Mouse (Mus musculus) CH12.LX (cell line): ENCODE data around the gene Shc2. TPM values are rescaled to one million over a fixed set of nuclear protein-coding genes. Genes with fewer than 3 reads are reported as not detected.

Experiments
- DNase-seq: peaks from one replicate; pipeline ENCODE4 v3.0.0-alpha.2; 2013; ENCODE audit errors: extremely low read depth
- H3K27ac ChIP-seq: 2 replicates; pipeline ENCODE4 v1.5.1; 2012; ENCODE audit warnings: low read depth, mild to moderate bottlenecking, control low read depth, moderate library complexity; ENCODE audit not compliant: insufficient read depth
- H3K27me3 ChIP-seq: replicated peaks from 2 replicates; pipeline ENCODE3; 2012; ENCODE audit warnings: inconsistent platforms
- H3K36me3 ChIP-seq, 2 experiments: replicated peaks in 1 of 2; 2 replicates each; pipeline versions ENCODE3 to v1.6.1; 2012; ENCODE audit warnings: inconsistent platforms in 1 of 2, low read length in 1 of 2, mild to moderate bottlenecking in 1 of 2, mixed read lengths in 1 of 2, moderate library complexity in 1 of 2; ENCODE audit not compliant: control insufficient read depth in 1 of 2, insufficient read depth in 1 of 2
- H3K4me1 ChIP-seq, 2 experiments: 2 replicates each; pipeline ENCODE4 v1.6.1; 2012; ENCODE audit warnings: inconsistent platforms in 1 of 2, moderate library complexity in 1 of 2; ENCODE audit not compliant: insufficient read depth in 2 of 2, control insufficient read depth in 1 of 2
- H3K4me2 ChIP-seq: 2 replicates; pipeline ENCODE4 v1.6.1; 2012; ENCODE audit warnings: low read depth, mild to moderate bottlenecking, control low read depth; ENCODE audit not compliant: poor library complexity, insufficient read depth, severe bottlenecking
- H3K4me3 ChIP-seq, 3 experiments: fragments of 150-350 bp in 1 of 3; sonication (generic) in 1 of 3; replicated peaks in 1 of 3; 2 replicates each; pipeline versions ENCODE3 to v1.5.1; 2011 to 2012; ENCODE audit warnings: low read depth in 2 of 3, low read length in 2 of 3, mild to moderate bottlenecking in 2 of 3, moderate library complexity in 2 of 3, control low read depth in 1 of 3, improper control_type of control experiment in 1 of 3, inconsistent platforms in 1 of 3, mixed read lengths in 1 of 3; ENCODE audit not compliant: poor library complexity in 1 of 3
- H3K79me2 ChIP-seq: replicated peaks from 2 replicates; pipeline ENCODE4 v1.6.1; 2012; ENCODE audit warnings: mild to moderate bottlenecking, moderate library complexity; ENCODE audit not compliant: control insufficient read depth, poor library complexity, insufficient read depth, severe bottlenecking; ENCODE audit errors: extremely low read depth
- H3K9ac ChIP-seq: 2 replicates; pipeline ENCODE4 v1.6.1; 2012; ENCODE audit warnings: low read depth, mild to moderate bottlenecking, control low read depth, moderate library complexity; ENCODE audit not compliant: insufficient read depth
- H3K9me3 ChIP-seq: replicated peaks from 2 replicates; pipeline ENCODE3; 2012; ENCODE audit warnings: low read length, inconsistent platforms, mixed read lengths
- CHD1 ChIP-seq: IDR thresholded peaks from 2 replicates; pipeline ENCODE4 v1.6.1; 2012; ENCODE audit warnings: low read depth, low read length, improper control_type of control experiment, inconsistent platforms
- CTCF ChIP-seq, 2 experiments: IDR thresholded peaks in 1 of 2; conservative IDR thresholded peaks in 1 of 2; 2 replicates each; pipeline ENCODE4 v1.5.1; 2011 to 2012; ENCODE audit warnings: low read depth in 2 of 2, low read length in 2 of 2, improper control_type of control experiment in 1 of 2, inconsistent platforms in 1 of 2, mild to moderate bottlenecking in 1 of 2, moderate library complexity in 1 of 2
- E2F4 ChIP-seq: IDR thresholded peaks from 2 replicates; pipeline ENCODE4 v1.6.1; 2011; ENCODE audit warnings: low read depth, low read length, improper control_type of control experiment; ENCODE audit not compliant: insufficient replicate concordance
- EP300 ChIP-seq: IDR thresholded peaks from 2 replicates; pipeline ENCODE4 v1.6.1; 2011; ENCODE audit warnings: low read length, improper control_type of control experiment
- HCFC1 ChIP-seq: IDR thresholded peaks from 2 replicates; pipeline ENCODE4 v1.6.1; 2012; ENCODE audit warnings: low read depth, mild to moderate bottlenecking, inconsistent platforms, low read length, improper control_type of control experiment
- IRF4 ChIP-seq: IDR thresholded peaks from 2 replicates; pipeline ENCODE4 v1.6.1; 2014; ENCODE audit warnings: low read depth, mild to moderate bottlenecking, inconsistent platforms, low read length, improper control_type of control experiment
- MAX ChIP-seq: IDR thresholded peaks from 2 replicates; pipeline ENCODE4 v1.6.1; 2011; ENCODE audit warnings: low read length, improper control_type of control experiment
- MEF2A ChIP-seq: IDR thresholded peaks from 2 replicates; pipeline ENCODE4 v1.6.1; 2014; ENCODE audit warnings: low read depth, mild to moderate bottlenecking, inconsistent platforms, low read length, improper control_type of control experiment, borderline replicate concordance
- MXI1 ChIP-seq: IDR thresholded peaks from 2 replicates; pipeline ENCODE4 v1.6.1; 2011; ENCODE audit warnings: mild to moderate bottlenecking, low read depth, low read length, improper control_type of control experiment
- MYC ChIP-seq: IDR thresholded peaks from 2 replicates; pipeline ENCODE4 v1.6.1; 2011; ENCODE audit warnings: low read depth, mild to moderate bottlenecking, improper control_type of control experiment, low read length
- NELFE ChIP-seq: IDR thresholded peaks from 2 replicates; pipeline ENCODE4 v1.6.1; 2011; ENCODE audit warnings: low read depth, low read length, improper control_type of control experiment
- NRF1 ChIP-seq: IDR thresholded peaks from 2 replicates; pipeline ENCODE4 v1.6.1; 2014; ENCODE audit warnings: low read depth, mild to moderate bottlenecking, inconsistent platforms, low read length, improper control_type of control experiment, moderate library complexity
- POLR2A ChIP-seq: IDR thresholded peaks from 2 replicates; pipeline ENCODE4 v1.6.1; 2011; ENCODE audit warnings: low read depth, mild to moderate bottlenecking, improper control_type of control experiment, low read length
- RCOR1 ChIP-seq: conservative IDR thresholded peaks from 2 replicates; pipeline ENCODE4 v1.6.1; 2012; ENCODE audit warnings: low read depth, mild to moderate bottlenecking, inconsistent platforms, low read length, improper control_type of control experiment
- SIN3A ChIP-seq: IDR thresholded peaks from 2 replicates; pipeline ENCODE4 v1.6.1; 2012; ENCODE audit warnings: low read length, improper control_type of control experiment, inconsistent platforms
- TBP ChIP-seq: conservative IDR thresholded peaks from 2 replicates; pipeline ENCODE4 v1.6.1; 2011; ENCODE audit warnings: low read depth, low read length, improper control_type of control experiment
- TCF12 ChIP-seq: IDR thresholded peaks from 2 replicates; pipeline ENCODE4 v1.6.1; 2014; ENCODE audit warnings: low read depth, mild to moderate bottlenecking, inconsistent platforms, low read length, improper control_type of control experiment
- USF1 ChIP-seq: IDR thresholded peaks from 2 replicates; pipeline ENCODE4 v1.6.1; 2014; ENCODE audit warnings: low read depth, mild to moderate bottlenecking, inconsistent platforms, low read length, improper control_type of control experiment
- USF2 ChIP-seq: conservative IDR thresholded peaks from 2 replicates; pipeline ENCODE4 v1.6.1; 2011; ENCODE audit warnings: low read depth, low read length, improper control_type of control experiment
- ZMIZ1 ChIP-seq: IDR thresholded peaks from 2 replicates; pipeline ENCODE4 v1.6.1; 2012; ENCODE audit warnings: low read depth, mild to moderate bottlenecking, inconsistent platforms, low read length, improper control_type of control experiment
- dilution Hi-C: fragments of 300-500 bp; cut with MboI; formaldehyde crosslinking; loops from 2 replicates; pipeline ENCODE4 v1.14.3; 2020; ENCODE audit warnings: low sequenced_read_pairs; ENCODE audit not compliant: extremely low pct_unique_long_range_greater_than_20kb, extremely low pct_ligation_motif_present
- in situ Hi-C: fragments of 300-500 bp; cut with MboI; formaldehyde crosslinking; loops from 3 replicates; pipeline ENCODE4 v1.14.3; 2019; ENCODE audit warnings: low sequenced_read_pairs, low pct_ligation_motif_present, low pct_unique_long_range_greater_than_20kb, mixed read lengths
- polyA plus RNA-seq: library from polyadenylated mRNA; unstranded; fragments of >175 nt; gene quantifications from 2 replicates; pipeline ENCODE4 v1.2.1, GENCODE M21; 2012; ENCODE audit warnings: low read depth; ENCODE audit not compliant: insufficient read length
- total RNA-seq, 2 experiments: library from RNA; depleted of rRNA; stranded (reverse); fragments of 300-350 nt in 1 of 2; fragments of >200 nt in 1 of 2; gene quantifications; 2 replicates each; pipeline ENCODE4 v1.2.3; 2012 to 2014

Gene Shc2
- total and polyA plus RNA-seq, 3 experiments = not detected

DNA sequence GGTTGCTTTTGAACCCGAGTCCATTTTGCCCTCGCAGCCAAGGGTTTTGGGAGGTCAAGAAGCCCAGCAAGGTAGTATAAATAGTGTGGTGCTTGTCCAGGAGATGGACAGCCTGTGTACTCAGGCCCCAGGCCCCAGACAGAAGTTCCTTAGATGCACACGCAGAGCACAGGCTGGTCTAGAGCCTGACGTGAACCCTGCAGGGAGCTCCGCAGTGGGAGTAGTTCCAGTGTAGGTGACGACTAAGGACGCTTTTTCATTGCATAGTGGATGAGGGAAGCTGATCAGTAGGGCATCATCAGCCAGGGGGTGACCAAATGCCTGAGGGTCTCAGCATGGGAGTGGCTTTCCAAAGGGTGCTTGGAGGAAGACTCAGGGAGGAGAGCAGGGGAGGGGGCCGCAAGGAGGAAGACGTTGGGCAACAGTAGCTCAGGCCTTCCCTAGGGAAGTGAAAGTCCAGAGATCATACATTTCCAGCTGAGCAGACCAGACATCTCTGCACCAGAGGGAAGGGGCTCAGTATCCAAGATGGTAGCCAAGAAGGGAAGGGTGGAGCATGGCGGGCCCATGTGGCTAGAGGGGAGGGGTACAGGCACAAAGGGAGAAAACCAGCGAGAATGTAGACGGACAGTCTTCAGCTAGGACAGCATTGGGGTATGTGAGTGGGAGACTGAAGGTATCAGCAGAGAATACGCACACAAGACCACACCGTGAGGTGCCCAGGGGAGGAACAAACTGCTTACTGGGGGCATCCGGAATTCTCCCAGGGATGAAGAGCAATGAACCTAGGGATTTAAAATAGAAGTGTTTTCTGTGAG is 32.6 kb upstream of the Shc2 start:
- Histone ChIP-seq H3K9me3 (no peaks in the 10 kb centered on the region), H3K4me1 (peaks cover 23 to 54% of the 10 kb centered on the region in 2 experiments), H3K9ac (peak overlapping the region; percentile 98), H3K4me2 (peak overlapping the region; percentile 82), H3K27me3 (no peaks in the 10 kb centered on the region), H3K27ac (peak overlapping the region; percentile 78)
- in situ Hi-C loops (no loop called here), dilution Hi-C loops (no loop called here)
- peak; percentile 49 for DNase-seq
- TF ChIP-seq HCFC1 = peak; percentile 21; the same call in 1 of the 2 replicates
- peak; percentile 38; the same call in 1 of the 2 replicates for TF ChIP-seq NRF1
- TF ChIP-seq TBP = peak; percentile 56; the same call in 1 of the 2 replicates
- peak; percentile 28; the same call in 1 of the 2 replicates for TF ChIP-seq SIN3A
- peak; percentile 60; the same call in 1 of the 2 replicates for TF ChIP-seq MYC
- peak; percentile 51; the same call in 1 of the 2 replicates for TF ChIP-seq POLR2A
- no peak for TF ChIP-seq EP300
- 0 out of 2 replicates have a peak, but pooled peaks have one; percentile 13 for TF ChIP-seq IRF4
- no peak for TF ChIP-seq CTCF (conservative IDR thresholded peaks at IDR 0.05 in 1 of 2, IDR thresholded peaks at IDR 0.05 in 1 of 2; ENCODE audit: low read depth in 2 of 2, low read length in 2 of 2)
- TF ChIP-seq CHD1 = no peak
- peak; percentile 42 for TF ChIP-seq ZMIZ1
- TF ChIP-seq MXI1 = peak; percentile 80
- no peak for TF ChIP-seq E2F4
- no peak for TF ChIP-seq RCOR1
- TF ChIP-seq USF2 = no peak
- peak; percentile 17 for TF ChIP-seq TCF12
- no peak for TF ChIP-seq USF1
- TF ChIP-seq MAX = peak; percentile 66; the same call in 1 of the 2 replicates
- TF ChIP-seq MEF2A = 0 out of 2 replicates have a peak, but pooled peaks have one; percentile 7
- peak; percentile 22; the same call in 1 of the 2 replicates for TF ChIP-seq NELFE
- TF ChIP-seq, all 38 proteins: peak for 13
- peak overlapping the region; percentile 95 to 97 (median 97) for H3K4me3 ChIP-seq
- peaks cover 5 to 48% of the 10 kb centered on the region in 2 experiments for H3K36me3 ChIP-seq
- peaks cover 11% of the 10 kb centered on the region; the same call in 1 of the 2 replicates for H3K79me2 ChIP-seq
